Mouse (Mus musculus) small intestine, adult 2 months (tissue): ENCODE measurements around the gene Lin28a.

ENCODE experiments used
- CTCF ChIP-seq: fragments of 200-500 bp; IDR thresholded peaks from 2 replicates; pipeline ENCODE4 v1.5.1; 2012; ENCODE audit warnings: low read depth, mild to moderate bottlenecking, control low read depth, inconsistent platforms, low read length, moderate library complexity, mixed read lengths; ENCODE audit not compliant: insufficient replicate concordance, insufficient read length; ENCODE audit errors: extremely low read depth
- POLR2A ChIP-seq: fragments of 200-500 bp; IDR thresholded peaks from 2 replicates; pipeline ENCODE4 v1.6.1; 2012; ENCODE audit warnings: low read depth, mild to moderate bottlenecking, control low read depth, inconsistent platforms, low read length, moderate library complexity

DNA sequence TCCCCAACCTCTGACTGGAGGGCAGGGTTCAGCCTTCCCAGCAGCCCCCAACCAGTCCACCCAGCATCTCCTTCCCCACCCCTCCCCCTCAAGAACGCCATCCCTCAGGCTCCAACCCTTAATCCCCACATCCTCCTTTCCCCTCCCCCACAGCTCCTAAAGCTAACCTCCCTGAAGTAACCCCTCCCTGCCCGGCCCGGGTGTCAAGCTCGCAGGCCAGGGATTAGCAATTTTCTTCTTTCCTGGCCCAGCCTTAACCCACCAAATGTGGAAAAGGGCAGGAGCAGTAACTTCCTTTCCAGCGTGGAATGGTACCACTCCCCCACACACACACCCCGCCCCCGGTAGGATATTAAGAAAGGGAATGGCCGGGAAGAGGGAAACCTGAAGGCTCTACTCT lies 1.9 kb downstream of the Lin28a start:
- TF ChIP-seq CTCF = no peak
- no peak for TF ChIP-seq POLR2A
